Mouse (Mus musculus): ENCODE results near the gene Aoc3. TPM values are rescaled to one million over a fixed set of nuclear protein-coding genes. Genes with fewer than 3 reads are reported as not detected.

Aoc3 gene
- total and polyA plus RNA-seq, 2 experiments = 0.16 to 0.18 TPM

DNA sequence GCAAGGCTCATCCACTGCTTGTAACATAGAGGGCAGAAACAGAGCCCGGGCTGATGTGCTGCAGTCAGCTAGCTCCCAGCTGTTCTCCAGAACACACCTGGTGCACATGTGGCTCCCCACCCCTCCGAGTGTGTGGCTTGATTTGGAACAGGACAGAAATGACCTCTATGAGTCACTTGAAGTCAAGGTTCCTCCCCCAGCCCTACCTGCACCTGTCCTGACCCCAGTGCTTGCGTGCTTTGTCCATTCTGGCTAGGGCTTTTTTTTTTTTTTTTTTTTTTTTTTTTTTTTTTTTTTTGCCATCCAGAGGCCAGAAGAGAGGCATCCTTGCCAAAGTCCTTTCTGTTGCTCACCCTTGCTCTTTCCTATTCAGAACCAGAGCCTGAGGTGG lies 21.3 kb downstream of the Aoc3 start:
- DNase-seq (ENCODE audit: extremely low read depth, low read depth, low spot score) = peak; percentile 96
- no peaks in the 10 kb centered on the region for H3K36me3 ChIP-seq (ENCODE audit: control insufficient read depth, insufficient read depth, low read length)
- peak overlapping the region; percentile 40 for H3K9ac ChIP-seq (ENCODE audit: low read depth, low read length)
- H3K27ac ChIP-seq (replicated peaks; ENCODE audit: insufficient read depth, low read depth, low read length) = peak overlapping the region; percentile 93
- H3K4me1 ChIP-seq (ENCODE audit: control insufficient read depth, insufficient read depth, low read length) = peaks cover 43% of the 10 kb centered on the region
- WGBS = 23% methylated on average over 3 of the region's 3 CpGs
- H3K27me3 ChIP-seq (ENCODE audit: control insufficient read depth, insufficient read depth, low read length) = no peaks in the 10 kb centered on the region
- H3K79me2 ChIP-seq (ENCODE audit: control insufficient read depth, insufficient read depth, low read length) = no peaks in the 10 kb centered on the region
- no peak overlapping the region for H3K4me3 ChIP-seq (ENCODE audit: insufficient read depth, low read depth, low read length)
- TF ChIP-seq POLR2A (IDR thresholded peaks at IDR 0.05; ENCODE audit: extremely low read depth, insufficient read depth, low read length) (no peak), CTCF (IDR thresholded peaks at IDR 0.05; ENCODE audit: low read depth, low read length) (no peak)

DNA sequence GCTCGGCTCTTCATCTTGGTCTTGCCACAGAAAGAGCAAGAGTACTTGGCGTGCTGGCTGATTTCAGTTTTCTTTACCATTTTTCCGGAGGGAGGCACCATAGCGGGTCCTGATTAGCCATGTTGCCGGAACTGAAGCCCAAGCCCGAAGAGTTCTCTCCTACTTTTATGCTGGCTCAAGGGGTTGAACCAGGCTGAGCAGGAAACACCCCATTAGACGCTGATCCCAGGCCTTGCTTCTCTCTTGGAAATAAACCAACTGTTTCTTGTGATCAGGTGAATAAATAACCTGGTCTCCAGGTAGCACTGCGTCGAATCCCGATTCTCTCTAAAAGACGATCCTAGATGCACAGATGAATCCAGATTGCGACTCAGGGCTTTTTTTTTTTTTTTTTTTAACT lies 23.0 kb downstream of the Aoc3 start:
- Histone ChIP-seq H3K9ac (ENCODE audit: low read depth, low read length) (peak overlapping the region; percentile 23; the same call in 1 of the 2 replicates), H3K27me3 (ENCODE audit: control insufficient read depth, insufficient read depth, low read length) (no peaks in the 10 kb centered on the region), H3K4me1 (ENCODE audit: control insufficient read depth, insufficient read depth, low read length) (peaks cover 43% of the 10 kb centered on the region), H3K27ac (replicated peaks; ENCODE audit: insufficient read depth, low read depth, low read length) (peak overlapping the region; percentile 93), H3K79me2 (ENCODE audit: control insufficient read depth, insufficient read depth, low read length) (no peaks in the 10 kb centered on the region), H3K4me3 (ENCODE audit: insufficient read depth, low read depth, low read length) (no peak overlapping the region), H3K36me3 (ENCODE audit: control insufficient read depth, insufficient read depth, low read length) (no peaks in the 10 kb centered on the region)
- TF ChIP-seq POLR2A (IDR thresholded peaks at IDR 0.05; ENCODE audit: extremely low read depth, insufficient read depth, low read length) = no peak
- TF ChIP-seq CTCF (IDR thresholded peaks at IDR 0.05; ENCODE audit: low read depth, low read length) = no peak
- peak; percentile 82 for DNase-seq (ENCODE audit: extremely low read depth, low read depth, low spot score)
- 37% methylated on average over 12 of the region's 12 CpGs for WGBS

DNA sequence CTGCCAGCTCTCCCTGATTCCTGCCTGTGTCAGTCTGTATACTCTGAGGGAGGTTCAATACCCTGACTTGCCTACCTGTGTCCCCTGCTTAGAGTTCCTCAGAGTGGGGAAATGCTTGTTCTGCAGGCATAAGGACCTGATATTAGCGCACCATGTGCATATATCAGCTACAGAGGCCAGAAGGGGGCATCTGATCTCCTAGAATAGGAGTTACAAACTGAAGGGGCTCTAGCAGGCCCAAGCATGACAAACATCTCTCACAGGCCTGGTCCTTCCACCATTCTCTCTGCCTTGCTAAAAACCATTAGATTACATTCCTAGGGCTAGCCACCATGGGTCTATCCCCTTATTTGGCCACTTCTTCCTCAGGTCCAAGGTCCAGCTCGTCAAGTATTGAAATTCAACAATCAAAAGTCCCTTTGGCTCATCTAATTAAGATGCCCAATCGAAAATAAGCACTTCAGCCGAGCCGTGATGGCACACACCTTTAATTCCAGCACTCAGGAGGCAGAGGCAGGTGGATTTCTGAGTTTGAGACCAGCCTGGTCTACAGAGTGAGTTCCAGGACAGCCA lies 24.1 kb downstream of the Aoc3 start:
- Histone ChIP-seq H3K9ac (ENCODE audit: low read depth, low read length) (peak overlapping the region; percentile 57), H3K36me3 (ENCODE audit: control insufficient read depth, insufficient read depth, low read length) (no peaks in the 10 kb centered on the region), H3K79me2 (ENCODE audit: control insufficient read depth, insufficient read depth, low read length) (no peaks in the 10 kb centered on the region), H3K4me3 (ENCODE audit: insufficient read depth, low read depth, low read length) (no peak overlapping the region), H3K27me3 (ENCODE audit: control insufficient read depth, insufficient read depth, low read length) (no peaks in the 10 kb centered on the region), H3K4me1 (ENCODE audit: control insufficient read depth, insufficient read depth, low read length) (peaks cover 43% of the 10 kb centered on the region), H3K27ac (replicated peaks; ENCODE audit: insufficient read depth, low read depth, low read length) (peak overlapping the region; percentile 79)
- 41% methylated on average over 5 of the region's 5 CpGs for WGBS
- peak; percentile 70 for DNase-seq (ENCODE audit: extremely low read depth, low read depth, low spot score)
- TF ChIP-seq CTCF (IDR thresholded peaks at IDR 0.05; ENCODE audit: low read depth, low read length) = no peak
- TF ChIP-seq POLR2A (IDR thresholded peaks at IDR 0.05; ENCODE audit: extremely low read depth, insufficient read depth, low read length) = no peak

DNA sequence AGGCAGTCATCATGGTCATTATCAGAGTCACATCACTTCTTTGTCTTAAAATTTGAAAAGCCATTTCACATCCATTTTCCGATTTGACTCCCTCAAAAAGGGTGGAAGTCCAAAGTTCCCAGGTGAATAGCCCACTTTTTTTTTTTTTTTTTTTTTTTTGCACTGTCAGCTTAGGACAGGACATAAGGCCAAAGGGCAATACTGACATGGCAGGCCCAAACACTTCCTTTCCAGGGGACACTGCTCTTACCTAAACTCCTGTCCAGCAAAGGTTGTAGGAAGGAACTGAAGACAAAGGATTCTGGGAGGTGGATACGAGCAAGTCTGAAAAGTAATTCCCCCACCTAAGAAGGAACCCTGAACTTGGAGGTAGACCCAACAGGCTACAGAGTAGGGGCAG lies 25.5 kb downstream of the Aoc3 start:
- Histone ChIP-seq H3K79me2 (ENCODE audit: control insufficient read depth, insufficient read depth, low read length) (no peaks in the 10 kb centered on the region), H3K4me3 (ENCODE audit: insufficient read depth, low read depth, low read length) (no peak overlapping the region), H3K4me1 (ENCODE audit: control insufficient read depth, insufficient read depth, low read length) (peaks cover 51% of the 10 kb centered on the region), H3K27me3 (ENCODE audit: control insufficient read depth, insufficient read depth, low read length) (no peaks in the 10 kb centered on the region), H3K36me3 (ENCODE audit: control insufficient read depth, insufficient read depth, low read length) (no peaks in the 10 kb centered on the region), H3K27ac (replicated peaks; ENCODE audit: insufficient read depth, low read depth, low read length) (peak overlapping the region; percentile 96), H3K9ac (ENCODE audit: low read depth, low read length) (peak overlapping the region; percentile 43; the same call in 1 of the 2 replicates)
- DNase-seq (ENCODE audit: extremely low read depth, low read depth, low spot score) = peak; percentile 94
- no peak for TF ChIP-seq CTCF (IDR thresholded peaks at IDR 0.05; ENCODE audit: low read depth, low read length)
- no peak for TF ChIP-seq POLR2A (IDR thresholded peaks at IDR 0.05; ENCODE audit: extremely low read depth, insufficient read depth, low read length)
- 12% methylated on average over 2 of the region's 2 CpGs for WGBS

DNA sequence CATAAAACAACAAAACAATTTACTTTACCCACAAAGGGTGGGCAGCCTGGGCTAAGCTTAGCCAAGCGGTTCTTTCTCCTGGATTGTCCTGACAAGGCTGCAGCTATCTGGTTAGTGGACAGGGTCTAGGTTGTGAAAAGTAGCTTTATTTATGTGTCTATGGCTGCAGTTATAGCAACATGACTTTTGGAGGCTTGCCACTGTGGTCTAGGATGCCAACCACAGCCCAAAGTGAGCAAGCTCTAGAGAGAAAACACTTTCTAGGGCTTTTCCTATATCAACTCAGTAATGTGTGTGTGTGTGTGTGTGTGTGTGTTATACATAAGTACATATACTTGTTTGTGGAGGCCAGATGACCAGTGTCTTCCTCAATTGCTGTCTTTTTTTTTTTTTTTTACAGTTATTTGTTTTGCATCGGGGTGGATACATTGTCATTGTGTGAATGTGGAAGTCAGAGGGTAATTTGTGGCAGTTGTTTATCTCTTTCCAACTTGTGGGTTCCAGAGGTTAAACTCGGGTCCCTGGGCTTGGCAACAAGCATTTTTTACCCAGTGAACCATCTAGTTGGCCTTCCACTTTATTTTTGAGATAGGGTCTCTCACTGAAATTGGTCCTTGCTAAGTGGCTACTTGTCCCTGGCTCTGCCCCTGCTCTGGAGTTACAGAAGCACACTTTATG lies 27.2 kb downstream of the Aoc3 start:
- Histone ChIP-seq H3K36me3 (ENCODE audit: control insufficient read depth, insufficient read depth, low read length) (no peaks in the 10 kb centered on the region), H3K4me1 (ENCODE audit: control insufficient read depth, insufficient read depth, low read length) (peaks cover 45% of the 10 kb centered on the region), H3K27ac (replicated peaks; ENCODE audit: insufficient read depth, low read depth, low read length) (no peak overlapping the region), H3K4me3 (ENCODE audit: insufficient read depth, low read depth, low read length) (no peak overlapping the region), H3K27me3 (ENCODE audit: control insufficient read depth, insufficient read depth, low read length) (no peaks in the 10 kb centered on the region), H3K79me2 (ENCODE audit: control insufficient read depth, insufficient read depth, low read length) (no peaks in the 10 kb centered on the region), H3K9ac (ENCODE audit: low read depth, low read length) (no peak overlapping the region)
- DNase-seq (ENCODE audit: extremely low read depth, low read depth, low spot score) = no peak
- TF ChIP-seq POLR2A (IDR thresholded peaks at IDR 0.05; ENCODE audit: extremely low read depth, insufficient read depth, low read length) (no peak), CTCF (IDR thresholded peaks at IDR 0.05; ENCODE audit: low read depth, low read length) (no peak)
- 41% methylated on average over 3 of the region's 3 CpGs for WGBS

DNA sequence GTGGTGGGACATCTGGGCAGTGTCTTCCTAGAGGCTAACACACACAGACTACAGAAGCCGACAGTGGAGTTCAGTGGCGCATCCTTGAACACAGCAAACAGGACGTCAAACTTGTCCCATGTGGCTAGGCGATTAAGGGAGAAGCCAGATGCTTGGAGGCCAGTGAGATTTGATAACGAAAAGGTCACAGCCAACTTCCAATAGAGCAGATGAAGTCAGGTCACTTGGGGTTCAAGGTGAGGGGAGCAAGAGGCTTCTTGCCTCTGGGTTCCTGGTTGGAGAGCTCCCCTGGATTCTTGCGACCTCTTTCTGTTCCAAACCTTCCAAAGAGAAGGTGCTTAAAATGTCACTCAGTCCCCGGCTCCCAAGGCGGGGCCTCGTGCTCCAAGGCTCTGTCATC lies 29.4 kb downstream of the Aoc3 start:
- Histone ChIP-seq H3K27me3 (ENCODE audit: control insufficient read depth, insufficient read depth, low read length) (no peaks in the 10 kb centered on the region), H3K9ac (ENCODE audit: low read depth, low read length) (no peak overlapping the region), H3K27ac (replicated peaks; ENCODE audit: insufficient read depth, low read depth, low read length) (peak overlapping the region; percentile 75; the same call in 1 of the 2 replicates), H3K4me3 (ENCODE audit: insufficient read depth, low read depth, low read length) (no peak overlapping the region), H3K4me1 (ENCODE audit: control insufficient read depth, insufficient read depth, low read length) (peaks cover 37% of the 10 kb centered on the region), H3K79me2 (ENCODE audit: control insufficient read depth, insufficient read depth, low read length) (no peaks in the 10 kb centered on the region), H3K36me3 (ENCODE audit: control insufficient read depth, insufficient read depth, low read length) (no peaks in the 10 kb centered on the region)
- WGBS = 71% methylated on average over 9 of the region's 9 CpGs
- no peak for TF ChIP-seq CTCF (IDR thresholded peaks at IDR 0.05; ENCODE audit: low read depth, low read length)
- TF ChIP-seq POLR2A (IDR thresholded peaks at IDR 0.05; ENCODE audit: extremely low read depth, insufficient read depth, low read length) = no peak
- DNase-seq (ENCODE audit: extremely low read depth, low read depth, low spot score) = peak; percentile 25
